Mouse (Mus musculus): Measurements from ENCODE around the gene Exo5. TPM values are rescaled to one million over a fixed set of nuclear protein-coding genes. Genes with fewer than 3 reads are reported as not detected.

Exo5 gene
- total and polyA plus RNA-seq, 3 experiments = 18.1 to 20.6 TPM; not detected in 1

DNA sequence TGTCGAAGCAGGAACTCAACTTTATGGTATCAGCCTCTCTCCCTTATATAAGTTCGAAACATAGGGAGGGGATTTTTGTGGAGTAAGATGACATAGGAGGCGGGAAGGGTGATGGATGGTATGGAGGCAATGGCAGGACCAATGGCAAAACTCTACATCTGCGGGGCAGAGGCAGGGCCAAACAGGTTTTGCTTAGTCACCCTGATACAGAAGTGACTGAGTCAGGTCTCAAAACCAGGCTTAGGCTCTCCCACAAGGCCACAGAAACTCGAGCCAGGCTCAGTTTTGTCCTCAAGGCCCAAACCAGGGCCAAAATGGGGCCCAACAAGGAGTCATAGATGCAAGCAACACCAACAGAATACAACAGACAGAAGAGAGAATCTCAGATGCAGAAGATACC is 19.2 kb downstream of the Exo5 start:
- Histone ChIP-seq H3K9me3 (replicated peaks; ENCODE audit: insufficient read depth, low read length) (no peaks in the 10 kb centered on the region), H3K36me3 (ENCODE audit: control insufficient read depth in 1 of 2, insufficient read depth in 2 of 2, low read length in 2 of 2) (peaks cover 0 to 2% of the 10 kb centered on the region in 2 experiments; a peak in 1 of 4 replicates), H3K9ac (ENCODE audit: control insufficient read depth, low read depth, low read length, poor library complexity, severe bottlenecking) (no peak overlapping the region), H3K4me3 (ENCODE audit: control insufficient read depth in 1 of 2, insufficient read depth in 1 of 2, low read depth in 2 of 2, low read length in 2 of 2) (no peak overlapping the region), H3K79me2 (ENCODE audit: control insufficient read depth, insufficient read depth, low read length, poor library complexity) (no peaks in the 10 kb centered on the region), H3K27me3 (ENCODE audit: control insufficient read depth in 1 of 2, insufficient read depth in 2 of 2, low read length in 2 of 2) (no peaks in the 10 kb centered on the region), H3K27ac (ENCODE audit: control insufficient read depth, low read depth, low read length) (no peak overlapping the region), H3K4me1 (ENCODE audit: control insufficient read depth in 1 of 2, insufficient read depth in 2 of 2, low read length in 2 of 2) (peaks cover 0 to 7% of the 10 kb centered on the region in 2 experiments; a peak in 1 of 4 replicates)
- TF ChIP-seq NRF1 (IDR thresholded peaks at IDR 0.05; ENCODE audit: insufficient read depth, low read depth, low read length, poor library complexity, severe bottlenecking) (no peak), MAFK (IDR thresholded peaks at IDR 0.05; ENCODE audit: borderline replicate concordance, low read depth, low read length) (no peak), ZKSCAN1 (IDR thresholded peaks at IDR 0.05; ENCODE audit: low read depth, low read length) (no peak), POLR2A (IDR thresholded peaks at IDR 0.05; ENCODE audit: control insufficient read depth in 1 of 2, insufficient read depth in 1 of 2, low read depth in 1 of 2, low read length in 2 of 2, poor library complexity in 1 of 2) (no peak), E2F4 (IDR thresholded peaks at IDR 0.05; ENCODE audit: borderline replicate concordance, low read depth, low read length) (no peak), MXI1 (IDR thresholded peaks at IDR 0.05; ENCODE audit: low read depth, low read length) (no peak), GATA1 (IDR thresholded peaks at IDR 0.05; ENCODE audit: low read depth, low read length) (no peak), MEF2A (IDR thresholded peaks at IDR 0.05; ENCODE audit: extremely low read depth, insufficient replicate concordance, low read depth, low read length, poor library complexity, severe bottlenecking) (no peak), USF2 (IDR thresholded peaks at IDR 0.05; ENCODE audit: borderline replicate concordance in 1 of 2, insufficient read depth in 1 of 2, low read depth in 1 of 2, low read length in 2 of 2) (no peak), SMC3 (IDR thresholded peaks at IDR 0.05; ENCODE audit: low read depth, low read length) (no peak)
- DNase-seq (ENCODE audit: low read depth, low spot score) = peak; percentile 37

GRCm38 (mm10) chr4:120904533-120904932 is 20.3 kb downstream of the Exo5 start:
- Histone ChIP-seq H3K4me3 (ENCODE audit: control insufficient read depth in 1 of 2, insufficient read depth in 1 of 2, low read depth in 2 of 2, low read length in 2 of 2) (no peak overlapping the region), H3K27ac (ENCODE audit: control insufficient read depth, low read depth, low read length) (no peak overlapping the region), H3K27me3 (ENCODE audit: control insufficient read depth in 1 of 2, insufficient read depth in 2 of 2, low read length in 2 of 2) (no peaks in the 10 kb centered on the region), H3K9ac (ENCODE audit: control insufficient read depth, low read depth, low read length, poor library complexity, severe bottlenecking) (no peak overlapping the region), H3K36me3 (ENCODE audit: control insufficient read depth in 1 of 2, insufficient read depth in 2 of 2, low read length in 2 of 2) (peaks cover 0 to 2% of the 10 kb centered on the region in 2 experiments; a peak in 1 of 4 replicates), H3K79me2 (ENCODE audit: control insufficient read depth, insufficient read depth, low read length, poor library complexity) (no peaks in the 10 kb centered on the region), H3K9me3 (replicated peaks; ENCODE audit: insufficient read depth, low read length) (no peaks in the 10 kb centered on the region), H3K4me1 (ENCODE audit: control insufficient read depth in 1 of 2, insufficient read depth in 2 of 2, low read length in 2 of 2) (peaks cover 0 to 7% of the 10 kb centered on the region in 2 experiments; a peak in 1 of 4 replicates)
- peak; percentile 46 for DNase-seq (ENCODE audit: low read depth, low spot score)
- no peak for TF ChIP-seq KAT2A (conservative IDR thresholded peaks at IDR 0.05; ENCODE audit: low read depth, low read length)
- no peak for TF ChIP-seq CHD1 (IDR thresholded peaks at IDR 0.05; ENCODE audit: low read depth, low read length)
- TF ChIP-seq MAX (IDR thresholded peaks at IDR 0.05; ENCODE audit: low read length) = no peak
- TF ChIP-seq ETS1 (IDR thresholded peaks at IDR 0.05; ENCODE audit: low read depth, low read length) = no peak
- TF ChIP-seq MYB (IDR thresholded peaks at IDR 0.05; ENCODE audit: low read depth, low read length) = no peak
- no peak for TF ChIP-seq E2F4 (IDR thresholded peaks at IDR 0.05; ENCODE audit: borderline replicate concordance, low read depth, low read length)
- TF ChIP-seq POLR2AphosphoS2 (IDR thresholded peaks at IDR 0.05; ENCODE audit: low read length) = no peak
- no peak for TF ChIP-seq SIN3A (IDR thresholded peaks at IDR 0.05; ENCODE audit: low read length)

All from MEL (cell line).